Mouse (Mus musculus): ENCODE results near the gene Crebl2. TPM values are rescaled to one million over a fixed set of nuclear protein-coding genes. Genes with fewer than 3 reads are reported as not detected.
A peak's percentile ranks its signal among the peaks of the same experiment; 100 is the strongest.

Crebl2 gene
- polyA plus RNA-seq, 1 experiment = 30.2 TPM

DNA sequence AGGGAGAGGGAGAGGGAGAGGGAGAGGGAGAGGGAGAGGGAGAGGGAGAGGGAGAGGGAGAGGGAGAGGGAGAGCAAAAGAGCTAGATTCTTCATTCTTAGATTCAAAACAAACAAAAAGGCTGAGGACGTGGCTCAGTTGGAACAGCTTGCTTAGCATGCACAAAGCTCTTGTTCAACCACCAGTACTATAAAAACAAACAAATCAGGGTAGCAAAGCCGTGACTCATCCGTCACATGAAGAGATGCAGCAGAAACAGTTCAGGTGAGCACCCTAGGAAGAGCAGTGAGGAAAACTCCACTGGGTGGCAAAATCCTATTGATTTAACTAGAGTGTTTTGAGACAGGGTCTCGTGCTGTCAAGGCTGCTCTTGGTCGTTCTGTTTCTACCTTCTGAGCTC is 10.2 kb upstream of the Crebl2 start:
- no peak for DNase-seq (ENCODE audit: extremely low spot score in 1 of 2, low spot score in 1 of 2)

DNA sequence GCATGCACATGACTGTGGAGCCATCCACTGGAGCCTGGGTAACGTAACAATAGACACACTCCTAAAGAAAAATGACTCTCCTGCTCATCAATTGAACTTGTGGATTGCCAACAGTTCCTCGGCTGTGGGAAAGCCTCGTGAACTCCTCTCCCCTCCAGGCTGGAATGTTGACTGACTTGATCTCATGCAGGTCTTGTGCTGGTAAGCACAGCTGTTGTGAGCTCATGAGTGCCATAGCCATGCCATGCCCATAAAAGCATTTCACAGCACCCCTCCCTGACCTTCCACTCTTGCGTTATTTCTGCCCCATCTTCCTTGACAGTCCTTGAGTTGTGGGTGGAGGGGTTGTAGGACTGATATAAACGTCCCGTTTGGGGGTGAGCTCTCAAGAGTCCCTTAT is 9.5 kb upstream of the Crebl2 start:
- no peak for DNase-seq (ENCODE audit: extremely low spot score in 1 of 2, low spot score in 1 of 2)

DNA sequence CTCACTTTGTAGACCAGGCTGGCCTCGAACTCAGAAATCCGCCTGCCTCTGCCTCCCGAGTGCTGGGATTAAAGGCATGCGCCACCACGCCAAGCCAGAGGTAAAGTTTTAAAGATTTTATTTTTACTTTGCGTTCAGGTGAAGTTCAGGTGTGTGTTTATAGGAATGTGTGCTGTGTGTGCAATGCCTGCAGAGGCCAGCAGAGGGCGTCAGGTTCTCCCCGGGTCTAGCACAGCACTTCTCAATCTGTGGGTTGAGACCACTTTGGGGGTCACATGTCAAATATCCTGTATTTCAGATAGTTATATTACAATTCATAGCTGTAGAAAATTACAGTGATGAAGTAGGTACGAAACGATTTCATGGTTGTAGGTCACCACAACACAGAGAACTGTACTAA is 7.1 kb upstream of the Crebl2 start:
- DNase-seq (ENCODE audit: extremely low spot score in 1 of 2, low spot score in 1 of 2) = no peak

DNA sequence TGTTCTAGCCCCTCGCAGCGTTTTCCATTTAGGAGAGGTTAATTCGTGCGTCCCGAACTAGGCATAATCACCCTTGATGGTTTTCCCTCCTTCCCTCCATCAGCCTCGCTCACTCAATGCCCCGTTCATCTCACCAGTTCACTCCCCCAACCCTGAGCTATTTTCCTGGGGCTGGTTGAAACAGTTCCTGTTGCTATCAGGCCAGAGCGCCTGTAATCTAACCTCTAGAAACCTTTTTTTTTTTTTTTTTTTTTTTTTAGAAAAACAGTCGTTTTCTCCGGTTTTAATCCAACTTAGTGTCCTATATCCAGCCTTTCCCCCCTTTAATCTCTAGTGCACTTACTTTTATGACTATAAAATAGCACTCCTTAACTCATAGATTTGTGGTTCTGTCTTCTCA is 822 bp downstream of the Crebl2 start:
- DNase-seq (ENCODE audit: extremely low spot score in 1 of 2, low spot score in 1 of 2) = no peak

DNA sequence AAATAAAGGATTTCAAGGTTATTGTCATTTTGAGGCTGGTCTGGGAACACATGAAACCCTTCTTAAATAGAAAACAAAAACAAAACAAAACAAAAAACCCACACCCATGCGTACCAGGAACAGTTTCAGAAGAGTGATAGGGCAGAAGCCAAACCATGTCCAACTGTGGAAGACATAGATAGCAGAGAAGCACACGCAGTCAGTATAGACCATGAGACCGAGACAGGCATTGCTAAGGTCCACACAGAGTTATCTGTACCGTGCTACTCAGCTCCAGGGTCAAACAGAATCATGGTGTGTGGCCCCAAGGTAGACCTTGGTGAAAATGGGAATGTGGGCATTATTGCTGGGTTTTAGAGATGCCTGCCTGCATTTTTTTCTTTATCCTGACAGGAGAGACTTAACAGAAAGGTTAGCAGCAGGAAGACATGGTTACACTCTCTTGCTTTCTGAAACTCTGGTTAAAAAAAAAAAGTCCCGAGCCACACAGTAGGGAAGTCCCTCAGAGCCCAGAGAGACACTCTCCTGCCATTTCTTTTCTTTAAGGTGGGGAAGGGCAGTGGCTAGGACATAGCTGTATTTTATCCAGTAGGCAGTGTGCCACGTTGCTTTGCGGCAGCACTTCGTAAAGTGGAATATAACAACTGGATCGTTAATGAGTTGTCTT is 4.8 kb downstream of the Crebl2 start:
- no peak for DNase-seq (ENCODE audit: extremely low spot score in 1 of 2, low spot score in 1 of 2)

DNA sequence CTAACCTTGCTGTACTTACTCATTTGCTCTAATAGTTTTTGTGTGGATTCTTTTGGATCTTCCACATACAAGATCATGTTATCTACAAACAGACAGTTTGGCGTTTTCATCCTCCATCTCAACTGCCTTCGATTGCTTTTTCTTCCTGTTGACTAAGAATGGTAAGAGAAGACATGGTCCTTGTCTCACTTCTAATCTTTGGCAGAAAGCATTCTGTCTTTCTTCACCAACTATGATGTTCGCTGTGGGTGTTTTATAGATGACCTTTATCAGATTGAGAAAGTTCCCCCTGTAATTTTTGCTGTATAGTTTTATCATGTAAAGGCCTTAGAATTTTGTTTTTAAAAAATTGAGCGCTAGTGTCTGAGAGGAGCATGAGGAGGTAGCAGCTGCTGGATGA is 8.2 kb downstream of the Crebl2 start:
- DNase-seq (ENCODE audit: extremely low spot score in 1 of 2, low spot score in 1 of 2) = no peak

DNA sequence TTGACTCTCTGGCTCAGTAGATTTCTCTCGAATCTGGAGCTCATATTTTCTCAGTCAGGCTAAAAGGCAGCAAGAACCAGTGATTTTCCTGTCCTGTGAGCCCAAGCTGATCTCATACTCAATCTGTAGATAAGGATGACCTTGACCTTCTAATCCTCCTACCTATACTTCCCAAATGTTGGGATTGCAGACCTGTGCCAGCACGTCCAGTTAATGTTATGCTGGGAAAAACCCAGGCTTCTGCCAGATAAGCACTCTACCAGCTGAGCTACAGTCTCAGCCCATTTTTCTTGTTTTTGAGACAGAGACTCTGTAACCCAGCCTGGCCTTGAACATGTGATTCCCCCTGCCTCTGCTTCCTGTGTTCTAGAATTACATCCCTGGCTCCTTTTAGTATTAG is 10.4 kb downstream of the Crebl2 start:
- DNase-seq (ENCODE audit: extremely low spot score in 1 of 2, low spot score in 1 of 2) = no peak

DNA sequence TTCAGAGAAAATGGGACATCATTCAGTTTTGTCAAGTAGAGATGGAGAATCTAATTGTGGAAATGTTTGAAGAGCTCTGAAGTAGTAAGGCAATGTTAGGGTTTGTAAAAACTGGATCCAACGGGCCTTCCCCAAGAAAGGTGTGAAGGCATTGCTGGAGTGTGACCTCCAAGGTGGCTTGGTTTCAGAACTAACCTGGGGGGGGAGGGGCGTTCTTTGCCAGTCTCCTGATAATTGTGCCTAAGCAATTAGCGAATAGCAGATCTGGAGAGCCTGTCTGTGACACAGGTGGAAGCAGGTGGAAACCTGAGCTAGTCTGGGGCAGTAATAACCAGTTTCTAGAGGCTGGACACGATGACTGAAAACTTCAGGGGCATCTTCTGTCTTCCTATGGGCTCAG is 15.8 kb downstream of the Crebl2 start:
- DNase-seq (ENCODE audit: extremely low spot score in 1 of 2, low spot score in 1 of 2) = no peak

DNA sequence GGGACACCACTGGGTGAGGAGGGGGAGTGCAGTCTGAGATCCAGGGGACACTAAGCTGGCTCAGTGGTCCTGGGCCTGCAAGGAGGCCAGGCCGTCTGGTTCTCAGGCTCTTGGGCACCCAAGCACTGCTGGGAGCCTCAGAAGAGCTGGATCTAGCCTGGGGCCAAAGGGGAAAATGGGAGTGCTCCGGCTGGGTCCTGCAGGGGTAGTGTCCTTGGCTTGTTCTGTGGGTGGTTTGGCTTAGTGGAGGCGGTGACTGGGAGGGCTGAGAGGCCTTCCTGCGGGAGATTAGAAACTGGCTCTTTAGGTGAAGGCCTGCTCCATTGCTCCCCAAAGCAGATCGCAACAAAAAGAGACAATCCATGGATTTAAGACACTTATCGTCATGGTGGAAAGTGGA is 16.4 kb downstream of the Crebl2 start:
- no peak for DNase-seq (ENCODE audit: extremely low spot score in 1 of 2, low spot score in 1 of 2)

DNA sequence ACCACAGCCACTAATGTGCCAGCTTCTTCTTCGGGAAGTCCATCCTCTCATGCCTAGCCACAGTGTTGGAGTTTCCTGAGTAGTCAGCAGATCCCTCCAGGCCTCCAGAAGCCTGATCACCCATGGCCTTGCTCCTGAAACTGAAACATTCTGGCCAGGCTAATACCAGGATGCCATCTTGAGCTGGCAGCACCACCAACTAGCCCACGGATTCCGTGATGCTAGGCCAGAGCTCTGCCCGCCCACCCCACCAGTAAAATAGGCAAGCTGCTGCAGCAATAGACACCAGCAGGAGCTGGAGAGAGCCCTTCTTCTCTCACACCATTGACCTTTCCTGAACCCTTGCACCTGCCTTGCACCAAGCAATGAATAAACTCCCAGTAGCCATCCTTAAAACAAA is 17.6 kb downstream of the Crebl2 start:
- no peak for DNase-seq (ENCODE audit: extremely low spot score in 1 of 2, low spot score in 1 of 2)

DNA sequence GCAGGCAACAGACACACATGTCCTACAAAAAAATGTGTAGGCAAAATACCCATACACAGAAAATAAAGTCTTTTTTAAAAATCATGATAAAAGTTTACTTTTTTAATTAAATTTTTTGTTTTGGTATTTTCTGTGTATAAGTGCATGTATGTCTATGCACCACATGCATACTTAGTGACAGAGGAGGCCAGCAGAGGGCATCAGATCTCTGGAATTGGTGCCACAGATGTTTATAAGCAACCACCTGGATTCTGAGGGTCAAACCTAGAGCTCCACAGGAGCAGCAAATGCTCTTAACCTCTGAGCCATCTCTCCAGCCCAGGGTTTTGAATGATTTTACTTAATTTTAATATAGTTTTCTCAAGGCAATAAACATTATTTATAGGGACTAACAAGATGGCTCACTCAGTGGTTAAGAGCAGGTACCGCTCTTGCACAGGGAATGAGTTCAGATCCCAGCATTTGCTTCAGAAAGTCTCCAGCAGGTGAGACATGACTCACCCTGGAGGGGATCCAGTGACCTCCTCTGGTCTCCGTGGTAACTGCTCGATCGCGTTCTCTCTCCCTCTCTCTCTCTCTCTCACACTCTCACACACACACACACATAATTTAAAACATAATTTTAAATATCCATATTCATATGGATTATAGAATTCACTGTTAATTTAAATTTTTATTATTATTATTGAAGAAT is 18.4 kb downstream of the Crebl2 start:
- DNase-seq (ENCODE audit: extremely low spot score in 1 of 2, low spot score in 1 of 2) = no peak

DNA sequence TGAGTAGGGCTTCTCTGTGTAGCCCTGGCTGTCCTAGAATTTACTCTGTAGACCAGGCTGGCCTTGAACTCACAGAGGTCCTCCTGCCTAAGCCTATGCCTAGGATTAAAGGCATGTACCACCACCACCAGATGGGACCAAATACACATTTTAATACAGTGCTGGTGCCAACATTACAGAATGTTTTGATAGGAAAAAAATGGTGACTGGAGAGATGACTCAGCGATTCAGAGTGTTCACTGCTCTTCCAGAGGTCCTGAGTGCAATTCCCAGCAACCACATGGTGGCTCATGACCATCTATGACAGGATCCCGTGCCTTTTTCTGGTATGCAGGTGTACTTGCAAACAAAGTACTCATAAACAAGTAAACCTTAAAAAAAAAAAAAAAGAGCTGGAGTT is 19.5 kb downstream of the Crebl2 start:
- DNase-seq (ENCODE audit: extremely low spot score in 1 of 2, low spot score in 1 of 2) = no peak

DNA sequence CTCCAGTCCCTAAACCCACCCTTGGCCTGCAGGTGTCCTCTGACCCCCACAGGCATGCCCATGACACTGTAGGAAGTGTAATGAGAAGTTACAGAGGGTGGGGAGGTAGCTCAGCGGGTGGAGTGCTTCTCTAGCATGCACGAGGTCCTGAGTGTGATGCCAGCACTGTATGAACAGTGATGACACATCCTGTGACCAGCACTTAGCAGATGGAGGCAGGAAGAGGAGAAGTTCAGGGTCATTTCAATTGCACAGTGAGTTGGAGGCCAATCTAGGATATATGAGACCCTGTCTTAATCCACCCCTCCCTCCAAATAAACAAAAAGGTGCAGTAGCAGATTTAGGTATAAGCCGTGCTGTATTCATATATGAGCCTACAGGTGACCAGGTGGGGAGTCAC is 20.0 kb downstream of the Crebl2 start:
- no peak for DNase-seq (ENCODE audit: extremely low spot score in 1 of 2, low spot score in 1 of 2)

DNA sequence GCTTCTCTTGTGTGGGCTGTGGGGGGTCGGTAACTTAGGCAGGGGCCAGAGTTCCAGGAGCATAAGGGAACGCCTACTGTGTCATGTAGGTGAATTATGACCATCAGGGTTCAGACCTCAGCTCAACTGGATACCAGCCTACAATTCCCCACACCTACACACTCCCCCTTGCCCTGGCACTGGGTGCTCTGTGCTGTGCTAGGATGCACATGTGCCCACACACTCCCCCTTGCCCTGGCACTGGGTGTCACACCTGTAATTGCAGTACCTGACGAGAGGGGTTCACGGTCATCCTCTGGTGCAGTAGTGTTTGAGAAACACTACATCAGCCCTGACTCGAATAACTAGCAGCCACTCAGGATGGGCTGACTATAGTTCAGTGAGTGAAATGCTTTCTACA is 24.8 kb downstream of the Crebl2 start:
- DNase-seq (ENCODE audit: extremely low spot score in 1 of 2, low spot score in 1 of 2) = no peak

DNA sequence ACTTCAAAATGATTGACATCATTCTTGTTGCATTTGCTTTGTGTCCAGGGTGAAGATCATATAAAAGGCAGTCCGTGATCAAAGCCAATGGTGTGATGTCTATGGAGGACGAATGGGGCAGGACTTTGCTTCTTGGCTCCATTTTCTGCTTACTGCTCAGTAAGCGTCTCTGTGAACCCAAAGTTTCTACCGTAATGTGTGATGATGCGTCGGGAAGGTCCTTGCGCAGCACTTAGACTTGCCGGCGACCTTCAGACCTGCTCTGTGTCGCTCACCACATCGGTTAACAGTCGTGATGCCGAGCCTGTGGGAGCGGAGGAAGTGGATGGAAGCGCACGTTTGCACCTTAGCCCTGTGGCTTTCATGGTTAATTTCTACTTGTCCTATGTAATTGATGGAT is 26.0 kb downstream of the Crebl2 start:
- no peak for DNase-seq (ENCODE audit: extremely low spot score in 1 of 2, low spot score in 1 of 2)

DNA sequence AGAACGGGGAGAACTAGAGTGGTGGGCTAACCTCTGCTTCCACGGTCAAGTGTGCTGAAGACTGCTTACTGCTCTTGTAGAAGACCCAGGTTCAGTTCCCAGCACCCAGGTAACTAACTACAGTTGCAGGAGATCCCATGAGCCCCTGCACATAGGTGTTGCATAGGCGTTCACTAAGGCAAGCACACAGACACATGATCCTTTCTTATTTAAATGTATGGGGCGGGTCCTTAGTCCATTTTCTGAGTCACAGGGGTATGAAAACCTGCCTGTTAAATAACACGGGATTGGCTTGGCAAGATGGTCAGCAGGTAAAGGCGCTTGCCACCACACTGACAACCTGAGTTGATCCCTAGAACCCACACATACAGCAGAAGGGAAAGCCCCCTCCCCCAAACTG is 29.1 kb downstream of the Crebl2 start:
- DNase-seq (ENCODE audit: extremely low spot score in 1 of 2, low spot score in 1 of 2) = no peak

DNA sequence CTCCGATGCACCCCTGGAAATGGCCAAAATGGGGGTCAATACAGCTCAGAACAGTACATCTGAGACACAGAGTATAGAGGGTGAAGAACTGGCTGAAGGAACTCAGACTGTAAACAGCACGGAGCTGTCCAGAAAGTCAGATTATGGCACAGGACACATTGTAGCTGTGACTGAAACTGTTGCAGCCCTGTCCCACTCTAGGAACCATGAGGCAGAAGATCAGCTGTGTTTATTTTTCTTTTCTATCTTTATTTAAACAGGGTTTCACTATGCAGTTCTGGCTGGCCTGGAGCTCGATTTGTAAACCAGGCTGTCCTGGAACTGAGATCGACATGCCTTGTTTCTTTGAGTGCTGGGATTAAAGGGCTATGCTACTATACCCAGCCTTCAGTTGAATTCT is 30.3 kb downstream of the Crebl2 start:
- no peak for DNase-seq (ENCODE audit: extremely low spot score in 1 of 2, low spot score in 1 of 2)

DNA sequence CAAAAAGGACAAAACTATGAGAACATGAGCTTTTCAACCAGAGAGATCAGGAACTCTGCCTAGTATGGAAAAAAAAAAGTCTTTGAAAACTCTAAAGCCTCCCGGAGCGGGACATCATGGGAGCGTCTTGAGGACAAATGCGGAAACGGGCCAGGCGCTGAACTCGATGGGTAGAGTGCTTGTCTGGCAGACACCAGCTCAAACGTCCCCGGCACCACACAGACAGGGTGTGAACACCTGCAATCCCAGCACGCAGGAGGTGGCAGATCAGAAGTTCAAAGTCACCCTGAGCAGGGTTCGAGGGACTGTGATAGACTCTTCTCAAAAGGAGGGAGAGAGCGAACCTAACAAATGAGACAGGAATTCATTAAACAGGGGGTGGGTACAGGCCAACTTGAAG is 31.4 kb downstream of the Crebl2 start:
- no peak for DNase-seq (ENCODE audit: extremely low spot score in 1 of 2, low spot score in 1 of 2)

DNA sequence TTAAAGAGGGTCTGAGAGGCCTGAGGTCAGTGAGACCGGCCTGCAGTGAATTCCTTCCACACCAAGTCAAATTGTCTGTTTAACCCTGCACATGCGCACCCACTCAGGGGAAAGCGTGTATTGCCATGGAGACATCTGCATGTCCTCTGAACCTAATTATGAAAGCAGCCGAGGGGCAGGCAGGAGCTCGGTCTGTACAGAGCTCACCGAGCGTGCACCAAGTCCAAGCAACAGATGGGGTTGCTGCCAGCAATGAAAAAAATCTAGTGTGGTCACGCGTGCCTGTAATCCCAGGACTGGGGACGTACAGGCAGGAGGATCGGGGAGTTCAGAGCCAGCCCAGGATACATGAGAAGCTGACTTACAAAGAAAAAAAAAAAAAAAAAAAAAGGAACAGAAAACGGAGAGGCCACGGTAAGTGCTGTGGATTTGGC is 32.7 kb downstream of the Crebl2 start:
- DNase-seq (ENCODE audit: extremely low spot score in 1 of 2, low spot score in 1 of 2) = peak in 1 of 2 experiments; percentile 33

DNA sequence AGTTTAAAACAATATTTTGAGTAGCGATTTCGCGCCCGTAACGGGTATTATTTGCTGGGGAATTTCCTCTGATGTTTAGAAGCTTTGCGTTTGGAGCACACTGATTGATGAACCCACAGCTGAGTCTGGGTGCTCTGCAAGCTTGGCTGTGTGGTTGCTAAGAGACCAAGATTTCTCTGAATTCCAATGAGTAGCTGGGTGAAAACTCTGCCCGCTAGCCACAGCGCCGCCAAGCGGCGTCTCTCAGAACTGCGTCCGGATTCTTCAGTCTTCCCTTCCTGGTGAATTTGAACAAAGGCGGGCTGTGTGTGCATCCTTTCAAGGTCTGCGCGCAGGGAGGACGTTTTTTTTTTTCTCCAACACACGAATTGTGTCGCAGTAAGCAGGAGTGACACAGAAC is 33.2 kb downstream of the Crebl2 start:
- peak; percentile 94 to 100 for DNase-seq (ENCODE audit: extremely low spot score in 1 of 2, low spot score in 1 of 2)

DNA sequence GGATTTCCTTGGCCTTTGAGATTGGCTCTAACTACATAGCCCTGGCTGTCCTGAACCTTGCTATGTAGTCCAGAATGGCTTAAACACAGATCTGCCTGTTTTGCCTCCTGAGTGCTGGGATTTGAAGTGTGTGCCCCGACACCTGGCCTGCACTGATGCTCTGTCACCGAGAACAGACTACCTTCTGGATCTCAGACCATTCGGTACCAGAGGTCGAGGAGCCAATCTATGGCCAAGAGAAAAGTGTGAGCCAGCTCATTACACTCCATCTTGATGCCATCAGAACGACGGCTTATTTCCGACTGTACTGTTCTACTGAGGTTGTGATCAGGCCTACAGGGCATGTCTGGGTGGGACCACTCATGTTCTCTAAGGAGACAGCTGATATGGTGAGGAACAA is 36.2 kb downstream of the Crebl2 start:
- DNase-seq (ENCODE audit: extremely low spot score in 1 of 2, low spot score in 1 of 2) = no peak

DNA sequence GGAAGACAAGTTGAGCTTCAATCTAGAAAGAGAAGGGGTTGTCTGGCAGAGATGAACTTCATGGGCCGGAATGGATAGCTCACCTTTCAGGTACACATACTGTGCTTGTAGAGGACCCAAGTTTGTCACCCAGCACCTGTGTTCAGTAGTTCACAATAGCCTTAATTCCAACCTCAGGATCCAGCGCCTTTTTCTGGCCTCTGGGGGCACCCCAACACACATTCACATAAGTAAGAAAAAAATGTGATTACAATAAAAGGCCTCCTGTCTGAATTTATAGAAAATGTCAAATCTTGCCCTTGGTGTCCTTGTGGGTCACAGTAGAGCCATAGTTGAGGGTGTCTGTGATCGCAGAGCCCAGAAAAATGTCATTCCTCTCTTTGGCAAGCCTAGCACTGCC is 37.4 kb downstream of the Crebl2 start:
- no peak for DNase-seq (ENCODE audit: extremely low spot score in 1 of 2, low spot score in 1 of 2)

All from frontal cortex, adult 2 months (tissue).